Mouse (Mus musculus): ENCODE results near the gene Vmn1r215. TPM values are rescaled to one million over a fixed set of nuclear protein-coding genes. Genes with fewer than 3 reads are reported as not detected.

The Vmn1r215 gene
- total RNA-seq (2023) = not detected in 2 replicates

GRCm38 (mm10) chr13:23067725-23068124 is at the start of gene Vmn1r215:
Gene Vmn1r215, plus strand, starts transcription at chr13:23068025.

GRCm38 (mm10) chr13:23030118-23030517 is 37.7 kb upstream of the Vmn1r215 start, which contains the start of gene Vmn1r214:
Gene Vmn1r214, plus strand, starts transcription at chr13:23030418.

GRCm38 (mm10) chr13:23118126-23118525 is 50.3 kb downstream of the Vmn1r215 start, which contains the start of gene Vmn1r217:
Gene Vmn1r217, minus strand, starts transcription at chr13:23118226.

Other genes with a start within 250 kb of the Vmn1r215 start
- not detected in 2 replicates for gene Vmn1r210, start 236.7 kb upstream of the Vmn1r215 start, total RNA-seq (2023)
- gene Vmn1r211, start 210.5 kb upstream of the Vmn1r215 start, total RNA-seq (2023) = not detected in 2 replicates
- not detected in 2 replicates for gene Vmn1r212, start 183.8 kb upstream of the Vmn1r215 start, total RNA-seq (2023)
- gene Vmn1r213, start 60.4 kb upstream of the Vmn1r215 start, total RNA-seq (2023) = not detected in 2 replicates
- gene Vmn1r214, start 37.6 kb upstream of the Vmn1r215 start, total RNA-seq (2023) = not detected in 2 replicates
- not detected in 2 replicates for gene Vmn1r217, start 50.2 kb downstream of the Vmn1r215 start, total RNA-seq (2023)
- not detected in 2 replicates for gene Vmn1r218, start 65.1 kb downstream of the Vmn1r215 start, total RNA-seq (2023)
- gene Vmn1r219, start 91.3 kb downstream of the Vmn1r215 start, total RNA-seq (2023) = not detected in 2 replicates
- not detected in 2 replicates for gene Vmn1r220, start 120.0 kb downstream of the Vmn1r215 start, total RNA-seq (2023)
- not detected in 2 replicates for gene Vmn1r221, start 146.1 kb downstream of the Vmn1r215 start, total RNA-seq (2023)
- gene Vmn1r222, start 167.9 kb downstream of the Vmn1r215 start, total RNA-seq (2023) = not detected in 2 replicates
- not detected in 2 replicates for gene Vmn1r223, start 179.1 kb downstream of the Vmn1r215 start, total RNA-seq (2023)

All from neutrophil, adult 65 days (primary cell).